Mouse (Mus musculus): ENCODE measurements around the gene Zdhhc12.
A peak's percentile ranks its signal among the peaks of the same experiment; 100 is the strongest.

DNA sequence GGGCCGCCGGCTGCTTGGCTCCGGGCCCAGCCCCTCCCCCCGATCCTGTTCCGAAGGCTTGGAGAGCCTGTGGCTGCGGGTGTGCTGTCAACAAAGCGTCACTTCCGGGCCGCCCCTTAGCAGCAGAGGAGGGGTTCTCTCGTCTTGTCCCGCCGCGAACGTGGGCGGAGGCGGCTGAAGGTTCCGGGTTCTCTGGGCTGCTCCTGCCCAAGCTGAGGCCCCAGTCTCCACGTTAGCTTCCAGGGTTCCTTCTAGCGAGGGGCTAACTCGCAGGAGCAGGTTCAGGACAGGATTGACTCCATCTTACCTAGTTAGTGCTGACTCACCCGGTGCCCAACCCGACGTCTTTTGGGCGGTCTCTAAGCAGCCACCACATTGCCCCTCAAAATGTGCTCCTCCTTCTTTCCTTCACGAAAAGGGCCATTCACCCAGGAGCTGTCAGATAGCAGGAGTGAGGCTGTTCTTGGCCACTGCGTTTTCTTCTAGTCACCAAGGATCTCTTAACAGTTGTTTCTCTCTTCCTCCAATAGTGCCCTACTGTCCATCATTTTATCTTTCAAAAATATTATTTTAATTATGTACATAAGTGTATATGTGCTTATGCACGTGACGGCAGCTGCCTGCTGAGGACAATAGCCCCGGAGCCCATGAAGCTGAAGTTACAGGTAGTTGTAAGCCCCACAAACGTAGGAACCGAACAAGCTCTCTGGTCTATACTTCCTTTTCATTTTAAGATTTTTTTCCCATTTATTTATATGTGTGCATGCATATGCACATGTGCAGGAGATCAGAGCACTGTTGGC, 31.2 kb upstream of the Zdhhc12 start, which contains the start of gene Zer1:
- TF ChIP-seq POLR2A (IDR thresholded peaks at IDR 0.05; ENCODE audit: insufficient read depth, low read length): peak; percentile 26
- no peak for TF ChIP-seq CTCF (IDR thresholded peaks at IDR 0.05; ENCODE audit: low read depth, low read length)

All from ES-Bruce4 (cell line).